Mouse (Mus musculus) gastrocnemius, adult 8-10 months (tissue): ENCODE data around the gene Snrpb. TPM values are rescaled to one million over a fixed set of nuclear protein-coding genes. Genes with fewer than 3 reads are reported as not detected.

Source experiments
- DNase-seq, 2 experiments: peaks; one replicate each; pipeline ENCODE4 v3.0.0; 2022; ENCODE audit warnings: low spot score in 2 of 2
- total RNA-seq, 4 experiments: library from RNA; stranded (reverse); gene quantifications; 2 replicates each; pipeline ENCODE4 v1.2.4; 2022

Snrpb gene
- total RNA-seq, 4 experiments from 2014 or later = 130 to 142 (median 138) TPM

- no peak for DNase-seq
Measured at GRCm38 (mm10) chr2:130143011-130143410, 36.2 kb downstream of the Snrpb start.

GRCm38 (mm10) chr2:130129687-130130086 lies 49.5 kb downstream of the Snrpb start:
- DNase-seq = no peak

GRCm38 (mm10) chr2:130126073-130126472 lies 53.1 kb downstream of the Snrpb start:
- DNase-seq = no peak

- no peak for DNase-seq
Measured at GRCm38 (mm10) chr2:130125279-130126059, 53.7 kb downstream of the Snrpb start.

Other genes with a start within 250 kb of the Snrpb start
- gene Tgm3, start 167.1 kb downstream of the Snrpb start, total RNA-seq = not detected
- gene Tgm6, start 67.0 kb downstream of the Snrpb start, total RNA-seq = not detected
- gene Tmc2, start 15.8 kb upstream of the Snrpb start, total RNA-seq = not detected
- 10 to 100 TPM; 28.5 to 45.1 (median 31.8) TPM for gene Nop56, start 95.0 kb upstream of the Snrpb start, total RNA-seq
- 100 to 1,000 TPM; 364 to 434 (median 425) TPM for gene Idh3b, start 105.1 kb upstream of the Snrpb start, total RNA-seq
- gene Ebf4, start 115.8 kb upstream of the Snrpb start, total RNA-seq = under 1 TPM; 0.12 to 0.29 (median 0.20) TPM
- 1 to 10 TPM; 1.1 to 2.7 (median 2.4) TPM for gene Cpxm1, start 218.2 kb upstream of the Snrpb start, total RNA-seq
- not detected for gene Gm28372, start 225.8 kb upstream of the Snrpb start, total RNA-seq
- gene 1700020A23Rik, start 225.9 kb upstream of the Snrpb start, total RNA-seq = not detected
- gene Tmem239, start 227.1 kb upstream of the Snrpb start, total RNA-seq = not detected
- 10 to 100 TPM; 13.2 to 20.5 (median 18.2) TPM for gene Vps16, start 244.9 kb upstream of the Snrpb start, total RNA-seq
- 1 to 10 TPM; 3.7 to 6.2 (median 3.8) TPM for gene Pced1a, start 245.3 kb upstream of the Snrpb start, total RNA-seq